Comparison of ENCODE assay signal across 7 mouse cellular contexts in the genomic region with DNA sequence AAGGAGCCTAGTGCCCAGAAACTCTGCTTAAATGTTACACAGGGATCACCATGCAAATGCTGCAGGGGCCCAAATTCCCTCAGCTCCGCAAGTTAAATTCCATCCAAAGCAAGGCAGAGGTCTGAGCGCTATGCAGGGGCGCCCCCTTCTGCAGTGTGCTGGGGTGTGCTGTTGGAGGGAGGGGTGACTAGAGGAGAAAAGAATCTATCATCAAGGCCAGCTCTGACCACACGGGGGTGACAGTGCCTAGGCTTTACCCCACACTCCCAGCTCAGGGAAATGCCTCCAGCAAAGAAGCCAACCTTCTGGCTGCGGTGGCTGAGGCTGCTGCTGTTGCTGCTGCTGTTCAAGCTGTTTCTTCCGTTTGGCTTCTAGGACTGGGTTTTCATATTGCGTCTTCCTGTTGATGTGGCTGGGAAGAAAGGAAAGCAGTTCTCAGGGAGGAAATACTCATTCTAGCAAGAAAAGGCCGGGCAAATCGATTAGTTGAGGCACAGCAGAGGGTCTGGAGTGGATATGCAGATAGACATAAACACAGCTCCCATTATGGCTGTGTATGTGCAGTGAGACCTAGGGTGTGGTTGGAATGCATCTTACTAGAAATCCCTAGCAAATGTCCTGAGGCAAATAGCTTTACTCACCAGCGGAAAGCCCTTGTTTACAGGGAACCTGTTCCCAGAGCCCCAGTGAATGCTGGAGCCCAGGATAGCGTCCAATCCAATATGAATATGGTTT.
DNase-seq lines count a peak whose midpoint lies in the region; ATAC-seq and TF ChIP-seq lines count a peak whose summit lies in the region.

No protein-coding gene starts in this region.

- H3K27ac ChIP-seq in embryonic facial prominence, embryonic 14.5 days (replicated peaks; ENCODE audit: low read depth, low read length): peak overlapping the region; percentile 61
- H3K27ac ChIP-seq in limb, embryonic 11.5 days (replicated peaks; ENCODE audit: low read depth, low read length): no peak overlapping the region
- H3K27ac ChIP-seq in midbrain, embryonic 13.5 days: peak overlapping the region; percentile 67
- H3K27ac ChIP-seq in stomach, embryonic 16.5 days (ENCODE audit: low read length): peak overlapping the region; percentile 4; the same call in 1 of the 2 replicates

- DNase-seq in brain, embryonic 14.5 days (ENCODE audit: low read depth): peak; percentile 94
- peak; percentile 94 for DNase-seq in embryonic facial prominence, embryonic 14.5 days (ENCODE audit: low spot score)
- peak; percentile 73 to 80 for DNase-seq in heart, adult 9 months (ENCODE audit: low spot score in 2 of 2)
- peak; percentile 77 for DNase-seq in kidney, adult 9 months
- peak; percentile 87 for DNase-seq in limb, embryonic 11.5 days (ENCODE audit: low spot score)

- H3K9me3 ChIP-seq in embryonic facial prominence, embryonic 14.5 days (ENCODE audit: control insufficient read depth, low read length): no peaks in the 10 kb centered on the region
- no peaks in the 10 kb centered on the region for H3K9me3 ChIP-seq in limb, embryonic 11.5 days (ENCODE audit: control insufficient read depth, low read length)
- no peaks in the 10 kb centered on the region for H3K9me3 ChIP-seq in midbrain, embryonic 13.5 days
- no peaks in the 10 kb centered on the region for H3K9me3 ChIP-seq in stomach, embryonic 16.5 days (replicated peaks; ENCODE audit: control insufficient read depth, low read length)

- 26% methylated on average over 11 of the region's 11 CpGs for WGBS in embryonic facial prominence, embryonic 14.5 days
- 38% methylated on average over 11 of the region's 11 CpGs for WGBS in limb, embryonic 11.5 days
- WGBS in midbrain, embryonic 13.5 days: 31% methylated on average over 11 of the region's 11 CpGs
- WGBS in stomach, embryonic 16.5 days: 29% methylated on average over 11 of the region's 11 CpGs

- H3K4me3 ChIP-seq in embryonic facial prominence, embryonic 14.5 days (ENCODE audit: low read depth, low read length): no peak overlapping the region
- no peak overlapping the region for H3K4me3 ChIP-seq in limb, embryonic 11.5 days (ENCODE audit: low read depth, low read length)
- H3K4me3 ChIP-seq in midbrain, embryonic 13.5 days (replicated peaks): no peak overlapping the region
- no peak overlapping the region for H3K4me3 ChIP-seq in stomach, embryonic 16.5 days (replicated peaks; ENCODE audit: low read length)

- peaks cover 7% of the 10 kb centered on the region for H3K4me1 ChIP-seq in embryonic facial prominence, embryonic 14.5 days (ENCODE audit: control insufficient read depth, insufficient read depth, low read length)
- H3K4me1 ChIP-seq in limb, embryonic 11.5 days (ENCODE audit: control insufficient read depth, insufficient read depth, low read length): no peaks in the 10 kb centered on the region
- H3K4me1 ChIP-seq in midbrain, embryonic 13.5 days (replicated peaks): peaks cover 14% of the 10 kb centered on the region
- no peaks in the 10 kb centered on the region for H3K4me1 ChIP-seq in stomach, embryonic 16.5 days (ENCODE audit: control insufficient read depth, insufficient read depth, low read length)

- 0 out of 2 replicates have a peak overlapping the region, but pooled peaks have one; percentile 15 for H3K4me2 ChIP-seq in embryonic facial prominence, embryonic 14.5 days (ENCODE audit: low read depth, low read length)
- no peak overlapping the region for H3K4me2 ChIP-seq in limb, embryonic 11.5 days (ENCODE audit: low read depth, severe bottlenecking)
- H3K4me2 ChIP-seq in midbrain, embryonic 13.5 days (replicated peaks): no peak overlapping the region
- no peak overlapping the region for H3K4me2 ChIP-seq in stomach, embryonic 16.5 days (ENCODE audit: low read depth, low read length)

- peak overlapping the region; percentile 45 for H3K9ac ChIP-seq in embryonic facial prominence, embryonic 14.5 days (ENCODE audit: low read depth, low read length)
- no peak overlapping the region for H3K9ac ChIP-seq in limb, embryonic 11.5 days (ENCODE audit: low read length)
- H3K9ac ChIP-seq in midbrain, embryonic 13.5 days (replicated peaks): 0 out of 2 replicates have a peak overlapping the region, but pooled peaks have one; percentile 0
- H3K9ac ChIP-seq in stomach, embryonic 16.5 days (ENCODE audit: low read length): no peak overlapping the region

- H3K36me3 ChIP-seq in embryonic facial prominence, embryonic 14.5 days (ENCODE audit: control insufficient read depth, insufficient read depth, low read length): 0 out of 2 replicates have a peak, but pooled peaks cover 4% of the 10 kb centered on the region
- no peaks in the 10 kb centered on the region for H3K36me3 ChIP-seq in limb, embryonic 11.5 days (ENCODE audit: control insufficient read depth, insufficient read depth, low read length)
- H3K36me3 ChIP-seq in midbrain, embryonic 13.5 days: peaks cover 26% of the 10 kb centered on the region
- no peaks in the 10 kb centered on the region for H3K36me3 ChIP-seq in stomach, embryonic 16.5 days (ENCODE audit: control insufficient read depth, insufficient read depth, low read length)

- peak; percentile 98 for ATAC-seq in embryonic facial prominence, embryonic 14.5 days (ENCODE audit: low read depth)
- ATAC-seq in limb, embryonic 11.5 days (ENCODE audit: insufficient number of reproducible peaks, low FRiP score, low TSS enrichment, low read depth): peak; percentile 87
- peak; percentile 96 for ATAC-seq in midbrain, embryonic 13.5 days
- peak; percentile 92 for ATAC-seq in stomach, embryonic 16.5 days (ENCODE audit: insufficient read depth, low FRiP score)

- TF ChIP-seq CTCF in brain, embryonic 14.5 days (IDR thresholded peaks at IDR 0.05; ENCODE audit: borderline replicate concordance, extremely low read depth, insufficient read depth, insufficient read length): peak; percentile 90

- TF ChIP-seq POLR2A in brain, embryonic 14.5 days (IDR thresholded peaks at IDR 0.05; ENCODE audit: borderline replicate concordance, extremely low read depth, insufficient read depth, insufficient read length, poor library complexity, severe bottlenecking): no peak

- H3K27me3 ChIP-seq in embryonic facial prominence, embryonic 14.5 days (replicated peaks; ENCODE audit: control insufficient read depth, insufficient read depth, low read length): no peaks in the 10 kb centered on the region
- H3K27me3 ChIP-seq in limb, embryonic 11.5 days (ENCODE audit: control insufficient read depth, insufficient read depth, low read length): no peaks in the 10 kb centered on the region
- no peaks in the 10 kb centered on the region for H3K27me3 ChIP-seq in midbrain, embryonic 13.5 days
- H3K27me3 ChIP-seq in stomach, embryonic 16.5 days (ENCODE audit: control insufficient read depth, insufficient read depth, low read length): no peaks in the 10 kb centered on the region

Comparison
In these comparisons a context has a peak if more than half of its experiments do, and no peak if none do; other contexts are left out.
1. H3K9ac ChIP-seq: peak in embryonic facial prominence, embryonic 14.5 days (single experiment) and midbrain, embryonic 13.5 days (single experiment); none in limb, embryonic 11.5 days (single experiment) and stomach, embryonic 16.5 days (single experiment).
2. Peak in every context shown above with its lines, with median percentiles within 50 percentile points of each other: DNase-seq and ATAC-seq.